Mouse (Mus musculus) forebrain, embryonic 15.5 days (tissue): ENCODE data around the gene Arhgef2. TPM values are rescaled to one million over a fixed set of nuclear protein-coding genes. Genes with fewer than 3 reads are reported as not detected.

Experiments used
- ATAC-seq: fragments of 200-750 bp; cut with Nextera tagmentation; replicated peaks from 2 replicates; pipeline ENCODE4 v1.8.0; 2017; ENCODE audit warnings: mild to moderate bottlenecking, moderate TSS enrichment, moderate library complexity
- H3K27ac ChIP-seq: fragments of 300-500 bp; sonication (generic); replicated peaks from 2 replicates; pipeline ENCODE4 v1.5.1; 2015; ENCODE audit warnings: mild to moderate bottlenecking, inconsistent platforms
- H3K27me3 ChIP-seq: fragments of 300-500 bp; sonication (generic); 2 replicates; pipeline ENCODE4 v1.6.1; 2015; ENCODE audit warnings: inconsistent platforms
- H3K36me3 ChIP-seq: fragments of 300-500 bp; sonication (generic); 2 replicates; pipeline ENCODE4 v1.6.1; 2015; ENCODE audit warnings: mild to moderate bottlenecking, inconsistent platforms
- H3K4me1 ChIP-seq: fragments of 300-500 bp; sonication (generic); 2 replicates; pipeline ENCODE4 v1.6.1; 2015; ENCODE audit warnings: inconsistent platforms
- H3K4me2 ChIP-seq: fragments of 300-500 bp; sonication (generic); replicated peaks from 2 replicates; pipeline ENCODE4 v1.6.1; 2015; ENCODE audit warnings: mild to moderate bottlenecking, inconsistent platforms
- H3K4me3 ChIP-seq: fragments of 300-500 bp; sonication (generic); 2 replicates; pipeline ENCODE4 v1.5.1; 2015; ENCODE audit warnings: mild to moderate bottlenecking, inconsistent platforms
- H3K9ac ChIP-seq: fragments of 300-500 bp; sonication (generic); replicated peaks from 2 replicates; pipeline ENCODE4 v1.6.1; 2015; ENCODE audit warnings: mild to moderate bottlenecking, inconsistent platforms
- H3K9me3 ChIP-seq: fragments of 300-500 bp; sonication (generic); 2 replicates; pipeline ENCODE4 v1.6.1; 2016; ENCODE audit warnings: inconsistent platforms
- WGBS: fragments of 180-500 bp; shearing (Covaris S2); methylation state at CpG from one replicate; pipeline ENCODE4 v1.1.7; 2015; ENCODE audit warnings: mixed read lengths; 5-methylcytosine and 5-hydroxymethylcytosine counted together
- polyA plus RNA-seq: library from polyadenylated mRNA; unstranded; fragments of >200 nt; fragmentation: Nextera tagmentation; extraction: Ambion mirVana; gene quantifications from 2 replicates; pipeline ENCODE4 v1.2.1, GENCODE M21; 2015

Gene Arhgef2
- polyA plus RNA-seq, 1 experiment from 2014 or later = 193 TPM

DNA sequence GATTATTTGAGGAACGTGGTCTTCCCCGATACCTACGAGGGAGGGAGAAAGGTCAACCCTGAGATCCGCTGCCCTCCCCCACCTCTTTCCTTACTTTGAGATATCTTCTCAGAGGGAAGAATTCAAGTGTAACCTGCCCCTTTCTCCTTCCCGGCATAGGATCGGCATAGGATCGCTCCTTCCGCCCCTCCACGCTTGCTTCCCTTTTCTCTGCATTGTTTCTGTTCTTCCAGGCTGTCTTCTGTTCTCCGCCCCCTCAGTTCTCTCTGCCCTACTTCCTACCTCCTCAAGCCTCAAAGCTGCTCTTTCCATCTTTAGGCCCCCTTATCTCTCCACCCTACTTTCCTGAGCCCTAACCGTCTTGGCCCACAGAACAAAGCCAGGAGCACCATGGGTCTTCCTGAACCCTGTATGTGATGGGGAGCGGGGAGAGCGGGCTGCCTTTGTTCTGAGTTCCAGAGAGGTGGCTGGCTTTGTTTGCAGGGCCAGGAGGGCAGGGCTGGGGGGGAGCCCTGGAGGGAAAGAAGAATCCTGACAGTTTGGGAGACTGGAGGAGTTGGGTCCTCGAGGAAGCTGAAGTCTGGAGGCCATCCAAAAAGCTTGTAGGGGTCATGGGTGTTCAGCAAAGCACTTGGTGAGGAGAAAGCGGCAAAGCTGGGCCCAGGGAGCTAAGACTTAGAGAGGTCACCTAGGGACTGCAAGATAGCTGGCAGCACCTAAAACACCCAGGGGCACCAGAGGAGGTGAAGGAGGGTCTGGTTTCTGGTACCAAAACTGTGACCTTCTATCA lies 17.8 kb downstream of the Arhgef2 start:
- H3K27me3 ChIP-seq = no peaks in the 10 kb centered on the region
- ATAC-seq = no peak; the same call in 1 of the 2 replicates
- H3K9ac ChIP-seq = peak overlapping the region; percentile 88
- H3K9me3 ChIP-seq = no peaks in the 10 kb centered on the region
- peak overlapping the region; percentile 77 for H3K4me3 ChIP-seq
- H3K4me1 ChIP-seq = peaks cover 54% of the 10 kb centered on the region
- H3K36me3 ChIP-seq = peaks cover 7% of the 10 kb centered on the region; the same call in 1 of the 2 replicates
- H3K4me2 ChIP-seq = peak overlapping the region; percentile 91
- H3K27ac ChIP-seq = peak overlapping the region; percentile 97
- WGBS = 1% methylated on average over 15 of the region's 15 CpGs

DNA sequence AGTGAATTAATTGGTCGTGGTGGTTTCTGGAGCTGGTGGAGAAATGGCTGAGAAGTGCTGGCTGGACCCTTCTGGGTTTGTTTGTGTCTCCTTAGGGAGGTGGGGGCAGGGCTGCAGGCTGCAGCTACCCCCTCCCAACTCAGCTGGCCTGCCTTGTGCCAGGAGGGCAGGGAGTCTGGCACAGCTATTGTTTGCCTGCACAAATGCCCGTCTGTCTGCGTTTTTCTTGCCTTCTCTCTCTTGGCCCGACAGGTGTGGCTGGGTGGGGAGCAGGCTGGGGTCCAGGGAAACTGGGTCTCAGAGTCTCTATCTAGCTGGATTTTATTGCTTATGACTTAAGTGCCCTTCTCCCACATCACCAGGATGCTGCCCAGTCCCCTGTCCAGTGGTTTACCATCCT lies 18.6 kb downstream of the Arhgef2 start:
- H3K27me3 ChIP-seq = no peaks in the 10 kb centered on the region
- H3K4me3 ChIP-seq = peak overlapping the region; percentile 77
- H3K9ac ChIP-seq = peak overlapping the region; percentile 88
- peak overlapping the region; percentile 91 for H3K4me2 ChIP-seq
- no peaks in the 10 kb centered on the region for H3K9me3 ChIP-seq
- H3K36me3 ChIP-seq = peaks cover 8% of the 10 kb centered on the region
- H3K27ac ChIP-seq = peak overlapping the region; percentile 97
- peaks cover 61% of the 10 kb centered on the region for H3K4me1 ChIP-seq
- peak; percentile 7; the same call in 1 of the 2 replicates for ATAC-seq
- 6% methylated on average over 4 of the region's 4 CpGs for WGBS

DNA sequence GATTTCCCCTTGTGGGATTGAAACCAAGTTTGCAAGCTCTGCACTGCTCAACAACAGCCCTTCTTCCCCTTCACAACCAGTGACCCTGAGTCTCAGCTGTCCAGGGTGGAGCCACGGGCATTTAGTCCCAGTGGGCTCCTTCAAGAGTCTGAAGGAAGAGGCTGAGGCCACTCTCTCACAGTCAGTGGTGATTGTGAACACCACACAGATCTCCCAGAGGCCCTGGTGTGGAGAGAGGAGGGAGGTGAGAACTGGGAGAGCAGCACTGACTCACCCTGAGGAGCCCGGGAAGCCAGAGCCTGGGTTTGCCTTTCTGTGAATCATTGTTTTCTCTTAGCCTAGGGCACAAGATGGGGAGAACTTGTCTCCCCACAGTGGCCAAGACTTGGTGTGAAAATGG lies 19.2 kb downstream of the Arhgef2 start:
- H3K36me3 ChIP-seq = peaks cover 14% of the 10 kb centered on the region
- H3K9me3 ChIP-seq = no peaks in the 10 kb centered on the region
- peak overlapping the region; percentile 91 for H3K4me2 ChIP-seq
- no peak for ATAC-seq
- peaks cover 62% of the 10 kb centered on the region for H3K4me1 ChIP-seq
- peak overlapping the region; percentile 88 for H3K9ac ChIP-seq
- H3K4me3 ChIP-seq = peak overlapping the region; percentile 77
- 44% methylated on average over 2 of the region's 2 CpGs for WGBS
- no peaks in the 10 kb centered on the region for H3K27me3 ChIP-seq
- peak overlapping the region; percentile 97 for H3K27ac ChIP-seq

DNA sequence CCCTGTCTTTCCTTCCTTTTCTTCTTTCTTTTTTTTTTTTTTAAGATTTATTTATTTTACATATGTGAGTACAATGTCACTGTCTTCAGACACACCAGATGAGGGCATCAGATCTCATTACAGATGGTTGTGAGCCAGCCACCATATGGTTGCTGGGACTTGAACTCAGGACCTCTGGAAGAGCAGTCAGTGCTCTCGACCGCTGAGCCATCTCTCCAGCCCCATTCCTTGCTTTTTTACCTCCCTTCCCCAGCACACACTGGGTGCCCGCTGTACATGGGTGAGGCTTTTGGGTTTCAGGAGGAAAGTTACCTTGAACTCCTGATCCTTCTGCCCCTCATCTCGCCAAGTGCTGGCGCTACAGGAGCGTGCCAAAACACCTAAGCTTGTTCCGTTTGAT lies 19.8 kb downstream of the Arhgef2 start:
- Histone ChIP-seq H3K4me1 (peaks cover 60% of the 10 kb centered on the region), H3K27me3 (no peaks in the 10 kb centered on the region), H3K9me3 (no peaks in the 10 kb centered on the region), H3K36me3 (peaks cover 20% of the 10 kb centered on the region), H3K9ac (peak overlapping the region; percentile 88), H3K27ac (peak overlapping the region; percentile 97), H3K4me2 (peak overlapping the region; percentile 91), H3K4me3 (no peak overlapping the region)
- 87% methylated on average over 7 of the region's 7 CpGs for WGBS
- no peak for ATAC-seq

DNA sequence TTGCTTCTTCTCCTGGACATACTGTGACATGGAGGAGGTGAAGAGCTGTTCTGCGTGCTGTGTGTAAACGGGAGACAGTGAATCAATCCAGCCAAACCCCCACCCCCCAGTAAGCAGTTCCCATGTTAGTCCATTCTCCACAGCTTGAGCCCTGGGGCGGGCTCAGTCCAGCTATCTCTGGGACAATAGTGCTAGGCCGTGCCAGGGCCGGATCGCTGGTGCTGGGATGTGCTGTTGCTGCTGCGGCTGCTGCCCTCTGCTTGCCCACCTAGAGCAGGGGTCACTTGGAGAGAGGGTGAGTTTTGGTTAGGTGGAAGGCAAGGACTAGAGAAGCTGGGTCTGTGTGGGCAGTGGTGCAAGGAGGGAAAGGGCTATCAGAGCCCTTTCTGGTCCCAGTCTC lies 20.6 kb downstream of the Arhgef2 start:
- Histone ChIP-seq H3K27ac (peak overlapping the region; percentile 42), H3K9ac (peak overlapping the region; percentile 20; the same call in 1 of the 2 replicates), H3K4me1 (peaks cover 61% of the 10 kb centered on the region), H3K4me3 (no peak overlapping the region), H3K4me2 (peak overlapping the region; percentile 8; the same call in 1 of the 2 replicates), H3K36me3 (peaks cover 28% of the 10 kb centered on the region), H3K27me3 (no peaks in the 10 kb centered on the region), H3K9me3 (no peaks in the 10 kb centered on the region)
- ATAC-seq = no peak
- 75% methylated on average over 7 of the region's 7 CpGs for WGBS

DNA sequence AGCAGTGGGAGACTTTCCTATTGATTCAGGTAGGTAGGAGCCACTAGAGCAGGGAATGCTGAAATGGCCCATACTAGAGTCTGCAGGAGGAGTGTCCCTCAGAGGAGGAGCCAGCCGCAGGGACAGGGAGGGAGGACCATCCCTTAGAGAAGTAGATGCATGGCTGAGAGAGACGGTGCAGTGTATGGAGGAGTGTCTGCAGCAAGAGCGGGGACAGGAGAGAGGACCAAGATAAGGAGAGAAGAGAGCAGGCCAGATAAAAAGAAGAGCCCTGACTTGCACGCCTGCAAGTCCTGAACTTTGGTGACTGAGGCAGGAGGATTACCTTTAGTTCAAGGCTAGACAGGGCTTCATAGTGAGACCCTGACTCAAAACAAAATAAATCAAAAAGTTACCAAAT lies 21.3 kb downstream of the Arhgef2 start:
- Histone ChIP-seq H3K9me3 (no peaks in the 10 kb centered on the region), H3K4me2 (no peak overlapping the region), H3K36me3 (peaks cover 36% of the 10 kb centered on the region), H3K27me3 (no peaks in the 10 kb centered on the region), H3K4me3 (no peak overlapping the region), H3K4me1 (peaks cover 64% of the 10 kb centered on the region), H3K27ac (no peak overlapping the region; the same call in 1 of the 2 replicates), H3K9ac (no peak overlapping the region)
- ATAC-seq = no peak
- WGBS = 65% methylated on average over 4 of the region's 4 CpGs

DNA sequence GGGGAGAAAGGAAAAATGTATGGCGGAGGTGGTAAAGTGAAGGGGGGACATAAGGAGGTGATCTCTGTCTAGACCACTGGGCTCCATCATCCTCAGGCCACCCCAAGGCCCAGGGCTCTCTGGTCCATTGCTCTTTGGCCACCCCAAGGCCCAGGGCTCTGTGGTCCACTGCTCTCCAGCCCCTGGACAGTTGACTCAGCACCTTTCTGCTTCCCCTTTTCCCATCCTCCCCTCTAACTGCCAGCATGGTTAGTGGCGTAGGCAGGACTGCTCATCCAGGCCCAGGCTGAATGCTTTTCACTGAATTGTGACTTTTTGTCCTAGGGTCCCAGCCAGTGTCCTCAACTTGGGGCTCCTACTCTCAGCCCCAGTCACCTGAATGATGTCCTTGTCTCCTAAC lies 21.8 kb downstream of the Arhgef2 start:
- WGBS = 82% methylated on average over 2 of the region's 2 CpGs
- no peak for ATAC-seq
- H3K27ac ChIP-seq = no peak overlapping the region
- no peak overlapping the region for H3K9ac ChIP-seq
- no peaks in the 10 kb centered on the region for H3K9me3 ChIP-seq
- no peak overlapping the region for H3K4me3 ChIP-seq
- no peak overlapping the region for H3K4me2 ChIP-seq
- H3K36me3 ChIP-seq = peaks cover 40% of the 10 kb centered on the region
- H3K4me1 ChIP-seq = peaks cover 64% of the 10 kb centered on the region
- H3K27me3 ChIP-seq = no peaks in the 10 kb centered on the region

DNA sequence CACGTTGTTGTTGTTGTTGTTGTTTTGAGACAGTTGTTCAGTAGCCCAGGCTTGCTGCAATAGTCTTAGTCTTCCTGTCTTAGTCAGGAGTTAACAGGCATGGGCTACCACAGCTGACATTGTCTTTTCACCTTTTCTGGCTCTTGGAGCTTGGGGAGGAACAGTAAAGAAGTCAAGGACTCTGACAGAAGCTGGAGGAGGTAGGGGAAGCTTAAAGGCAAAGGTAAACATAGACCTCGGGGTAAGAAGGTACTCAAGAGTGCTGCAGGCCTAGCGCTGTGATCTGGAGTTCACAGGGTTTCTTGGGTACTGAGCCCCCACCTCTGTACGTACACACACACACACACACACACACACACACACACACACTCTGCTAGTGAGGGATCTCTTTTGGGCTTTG lies 23.0 kb downstream of the Arhgef2 start:
- no peak overlapping the region for H3K4me3 ChIP-seq
- peaks cover 52% of the 10 kb centered on the region for H3K36me3 ChIP-seq
- H3K4me2 ChIP-seq = no peak overlapping the region
- peaks cover 63% of the 10 kb centered on the region for H3K4me1 ChIP-seq
- H3K9ac ChIP-seq = no peak overlapping the region
- WGBS = 75% methylated on average over 4 of the region's 4 CpGs
- ATAC-seq = no peak
- 0 out of 2 replicates have a peak overlapping the region, but pooled peaks have one; percentile 4 for H3K27ac ChIP-seq
- no peaks in the 10 kb centered on the region for H3K9me3 ChIP-seq
- no peaks in the 10 kb centered on the region for H3K27me3 ChIP-seq

DNA sequence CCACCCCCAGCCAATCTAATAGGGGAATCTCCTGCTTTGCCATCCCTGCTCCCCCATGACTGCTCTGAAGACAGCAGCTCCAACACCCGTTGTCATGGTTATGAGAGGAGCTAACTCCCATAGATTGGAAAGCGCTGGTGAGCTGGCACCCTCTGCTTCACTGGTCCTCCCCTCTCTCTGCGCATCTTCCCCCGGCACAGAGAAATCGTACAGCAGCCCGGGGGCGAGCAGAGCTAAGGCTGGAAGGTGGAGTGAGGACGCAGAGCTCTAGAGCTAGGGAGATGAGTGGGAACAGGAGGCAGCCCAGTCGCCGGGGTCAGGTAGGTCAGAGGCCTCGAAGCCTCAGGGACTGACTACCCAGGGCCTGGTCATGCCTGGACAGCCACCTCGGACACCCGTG lies 23.5 kb downstream of the Arhgef2 start:
- Histone ChIP-seq H3K4me2 (no peak overlapping the region), H3K27me3 (no peaks in the 10 kb centered on the region), H3K27ac (no peak overlapping the region), H3K4me1 (peaks cover 58% of the 10 kb centered on the region), H3K4me3 (no peak overlapping the region), H3K9me3 (no peaks in the 10 kb centered on the region), H3K36me3 (peaks cover 57% of the 10 kb centered on the region), H3K9ac (no peak overlapping the region)
- 75% methylated on average over 13 of the region's 13 CpGs for WGBS
- ATAC-seq = no peak

DNA sequence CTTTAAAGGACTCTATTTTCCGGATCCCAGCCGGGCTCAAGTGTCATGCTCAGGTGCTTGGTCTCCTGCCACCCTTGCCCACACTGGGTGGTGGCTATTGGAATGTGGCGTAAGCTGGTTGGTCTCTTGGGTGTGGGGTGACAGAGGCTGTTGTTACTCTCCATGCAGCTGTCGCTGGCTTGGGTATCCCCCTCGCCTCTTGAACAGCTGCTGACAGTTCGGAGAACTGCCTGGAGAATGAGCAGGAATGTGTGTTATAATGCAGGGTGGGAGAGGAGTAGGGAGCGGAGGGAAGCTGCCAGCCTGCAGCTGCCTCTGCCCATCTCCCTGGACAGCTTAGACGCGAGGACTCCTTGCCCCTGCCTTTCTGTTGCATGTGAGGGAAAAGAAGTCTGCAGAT lies 24.3 kb downstream of the Arhgef2 start:
- Histone ChIP-seq H3K9ac (no peak overlapping the region), H3K9me3 (no peaks in the 10 kb centered on the region), H3K4me2 (no peak overlapping the region), H3K27ac (no peak overlapping the region), H3K27me3 (no peaks in the 10 kb centered on the region), H3K4me3 (no peak overlapping the region), H3K36me3 (peaks cover 65% of the 10 kb centered on the region), H3K4me1 (peaks cover 50% of the 10 kb centered on the region)
- WGBS = 75% methylated on average over 9 of the region's 9 CpGs
- ATAC-seq = no peak

DNA sequence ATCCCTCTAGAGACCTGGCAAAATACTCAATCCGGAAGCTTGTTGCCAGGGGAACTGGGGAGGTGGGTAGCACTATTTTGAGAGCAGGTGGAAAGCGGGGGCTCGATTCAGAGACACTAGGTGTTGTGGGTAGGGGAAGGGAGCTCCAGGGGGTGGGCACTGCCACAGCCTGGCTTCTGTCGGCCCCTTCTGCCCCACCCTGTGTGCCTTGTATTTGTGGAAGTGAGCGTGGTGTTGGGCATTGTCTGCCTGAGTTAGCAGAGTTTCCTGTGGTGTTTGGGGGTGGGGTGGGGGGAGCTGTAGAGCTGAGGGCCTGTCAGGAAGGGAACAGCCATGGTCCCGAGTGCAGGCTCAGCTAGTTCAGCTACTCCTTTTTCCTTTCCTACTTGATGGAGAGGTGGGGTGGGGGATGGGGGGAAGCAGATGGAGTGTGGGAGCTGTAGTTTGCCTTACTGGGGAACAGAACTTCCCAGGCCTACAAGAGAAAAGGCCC lies 25.1 kb downstream of the Arhgef2 start:
- no peak overlapping the region for H3K27ac ChIP-seq
- H3K36me3 ChIP-seq = peaks cover 69% of the 10 kb centered on the region

DNA sequence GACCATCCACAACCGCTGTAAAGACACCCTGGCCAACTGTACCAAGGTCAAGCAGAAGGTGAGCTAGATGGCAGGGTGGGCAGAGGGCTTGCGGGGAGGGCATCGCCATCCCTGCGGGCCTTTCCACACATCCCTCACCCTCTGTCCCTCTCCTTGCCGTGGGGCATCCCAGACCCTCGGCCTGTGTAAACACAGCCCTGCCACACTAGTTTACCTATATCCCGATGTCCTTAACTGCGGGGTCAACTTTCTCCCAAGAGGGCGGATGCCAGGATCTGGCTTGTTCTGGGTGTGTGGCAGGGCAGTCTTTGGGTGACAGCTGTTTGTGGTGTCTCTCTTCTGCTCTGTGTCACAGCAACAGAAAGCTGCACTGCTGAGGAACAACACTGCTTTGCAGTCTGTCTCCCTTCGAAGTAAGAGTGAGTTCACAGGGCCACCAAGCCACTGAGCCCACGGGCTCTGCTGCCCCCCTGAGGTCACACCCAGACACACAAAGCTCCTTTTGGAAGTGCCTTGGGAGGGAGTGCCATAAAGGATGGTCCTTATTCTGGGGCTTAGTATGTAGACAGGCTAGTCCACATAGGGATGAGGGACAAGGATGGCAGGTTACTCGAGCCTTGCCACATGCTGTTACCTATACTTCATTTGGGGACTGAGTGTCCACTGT lies 26.3 kb downstream of the Arhgef2 start:
- no peak overlapping the region for H3K27ac ChIP-seq
- H3K4me1 ChIP-seq = peaks cover 30% of the 10 kb centered on the region
- no peaks in the 10 kb centered on the region for H3K9me3 ChIP-seq
- peaks cover 78% of the 10 kb centered on the region for H3K36me3 ChIP-seq
- ATAC-seq = no peak
- WGBS = 80% methylated on average over 12 of the region's 12 CpGs
- H3K4me2 ChIP-seq = no peak overlapping the region
- no peak overlapping the region for H3K4me3 ChIP-seq
- H3K27me3 ChIP-seq = no peaks in the 10 kb centered on the region
- H3K9ac ChIP-seq = no peak overlapping the region

More for the DNA sequence above, 25.1 kb downstream of the Arhgef2 start:
- H3K4me2 ChIP-seq = no peak overlapping the region
- H3K4me1 ChIP-seq = peaks cover 41% of the 10 kb centered on the region
- 73% methylated on average over 6 of the region's 6 CpGs for WGBS
- no peak for ATAC-seq
- no peak overlapping the region for H3K9ac ChIP-seq
- H3K4me3 ChIP-seq = no peak overlapping the region
- H3K9me3 ChIP-seq = no peaks in the 10 kb centered on the region
- no peaks in the 10 kb centered on the region for H3K27me3 ChIP-seq
